Mouse (Mus musculus) CH12.LX (cell line): ENCODE measurements around the gene Rbfox1. TPM values are rescaled to one million over a fixed set of nuclear protein-coding genes. Genes with fewer than 3 reads are reported as not detected.

Experiments
- DNase-seq: peaks from one replicate; pipeline ENCODE4 v3.0.0-alpha.2; 2013; ENCODE audit errors: extremely low read depth
- H3K27ac ChIP-seq: 2 replicates; pipeline ENCODE4 v1.5.1; 2012; ENCODE audit warnings: low read depth, mild to moderate bottlenecking, control low read depth, moderate library complexity; ENCODE audit not compliant: insufficient read depth
- H3K27me3 ChIP-seq: replicated peaks from 2 replicates; pipeline ENCODE3; 2012; ENCODE audit warnings: inconsistent platforms
- H3K36me3 ChIP-seq, 2 experiments: replicated peaks in 1 of 2; 2 replicates each; pipeline versions ENCODE3 to v1.6.1; 2012; ENCODE audit warnings: inconsistent platforms in 1 of 2, low read length in 1 of 2, mild to moderate bottlenecking in 1 of 2, mixed read lengths in 1 of 2, moderate library complexity in 1 of 2; ENCODE audit not compliant: control insufficient read depth in 1 of 2, insufficient read depth in 1 of 2
- H3K4me1 ChIP-seq, 2 experiments: 2 replicates each; pipeline ENCODE4 v1.6.1; 2012; ENCODE audit warnings: inconsistent platforms in 1 of 2, moderate library complexity in 1 of 2; ENCODE audit not compliant: insufficient read depth in 2 of 2, control insufficient read depth in 1 of 2
- H3K4me2 ChIP-seq: 2 replicates; pipeline ENCODE4 v1.6.1; 2012; ENCODE audit warnings: low read depth, mild to moderate bottlenecking, control low read depth; ENCODE audit not compliant: poor library complexity, insufficient read depth, severe bottlenecking
- H3K4me3 ChIP-seq, 3 experiments: fragments of 150-350 bp in 1 of 3; sonication (generic) in 1 of 3; replicated peaks in 1 of 3; 2 replicates each; pipeline versions ENCODE3 to v1.5.1; 2011 to 2012; ENCODE audit warnings: low read depth in 2 of 3, low read length in 2 of 3, mild to moderate bottlenecking in 2 of 3, moderate library complexity in 2 of 3, control low read depth in 1 of 3, improper control_type of control experiment in 1 of 3, inconsistent platforms in 1 of 3, mixed read lengths in 1 of 3; ENCODE audit not compliant: poor library complexity in 1 of 3
- H3K79me2 ChIP-seq: replicated peaks from 2 replicates; pipeline ENCODE4 v1.6.1; 2012; ENCODE audit warnings: mild to moderate bottlenecking, moderate library complexity; ENCODE audit not compliant: control insufficient read depth, poor library complexity, insufficient read depth, severe bottlenecking; ENCODE audit errors: extremely low read depth
- H3K9ac ChIP-seq: 2 replicates; pipeline ENCODE4 v1.6.1; 2012; ENCODE audit warnings: low read depth, mild to moderate bottlenecking, control low read depth, moderate library complexity; ENCODE audit not compliant: insufficient read depth
- H3K9me3 ChIP-seq: replicated peaks from 2 replicates; pipeline ENCODE3; 2012; ENCODE audit warnings: low read length, inconsistent platforms, mixed read lengths
- BHLHE40 ChIP-seq: IDR thresholded peaks from 2 replicates; pipeline ENCODE4 v1.6.1; 2011; ENCODE audit warnings: mild to moderate bottlenecking, low read depth, low read length, improper control_type of control experiment
- KAT2A ChIP-seq: IDR thresholded peaks from 2 replicates; pipeline ENCODE4 v1.6.1; 2012; ENCODE audit warnings: low read length, improper control_type of control experiment, inconsistent platforms; ENCODE audit not compliant: insufficient replicate concordance
- MYC ChIP-seq: IDR thresholded peaks from 2 replicates; pipeline ENCODE4 v1.6.1; 2011; ENCODE audit warnings: low read depth, mild to moderate bottlenecking, improper control_type of control experiment, low read length
- RAD21 ChIP-seq: IDR thresholded peaks from 2 replicates; pipeline ENCODE4 v1.6.1; 2011; ENCODE audit warnings: low read depth, mild to moderate bottlenecking, low read length, improper control_type of control experiment, moderate library complexity
- TBP ChIP-seq: conservative IDR thresholded peaks from 2 replicates; pipeline ENCODE4 v1.6.1; 2011; ENCODE audit warnings: low read depth, low read length, improper control_type of control experiment
- USF1 ChIP-seq: IDR thresholded peaks from 2 replicates; pipeline ENCODE4 v1.6.1; 2014; ENCODE audit warnings: low read depth, mild to moderate bottlenecking, inconsistent platforms, low read length, improper control_type of control experiment
- ZC3H11A ChIP-seq: IDR thresholded peaks from 2 replicates; pipeline ENCODE4 v1.6.1; 2012; ENCODE audit warnings: low read depth, mild to moderate bottlenecking, inconsistent platforms, low read length, improper control_type of control experiment
- dilution Hi-C: fragments of 300-500 bp; cut with MboI; formaldehyde crosslinking; loops from 2 replicates; pipeline ENCODE4 v1.14.3; 2020; ENCODE audit warnings: low sequenced_read_pairs; ENCODE audit not compliant: extremely low pct_unique_long_range_greater_than_20kb, extremely low pct_ligation_motif_present
- in situ Hi-C: fragments of 300-500 bp; cut with MboI; formaldehyde crosslinking; loops from 3 replicates; pipeline ENCODE4 v1.14.3; 2019; ENCODE audit warnings: low sequenced_read_pairs, low pct_ligation_motif_present, low pct_unique_long_range_greater_than_20kb, mixed read lengths
- polyA plus RNA-seq: library from polyadenylated mRNA; unstranded; fragments of >175 nt; gene quantifications from 2 replicates; pipeline ENCODE4 v1.2.1, GENCODE M21; 2012; ENCODE audit warnings: low read depth; ENCODE audit not compliant: insufficient read length
- total RNA-seq, 2 experiments: library from RNA; depleted of rRNA; stranded (reverse); fragments of 300-350 nt in 1 of 2; fragments of >200 nt in 1 of 2; gene quantifications; 2 replicates each; pipeline ENCODE4 v1.2.3; 2012 to 2014

Gene Rbfox1
- total and polyA plus RNA-seq, 3 experiments: not detected

- Histone ChIP-seq H3K27ac (no peak overlapping the region), H3K36me3 (no peaks in the 10 kb centered on the region), H3K27me3 (no peaks in the 10 kb centered on the region), H3K4me3 (no peak overlapping the region)
- dilution Hi-C loops: no loop called here
- DNase-seq: no peak
- no peak for TF ChIP-seq ZC3H11A
- TF ChIP-seq, all 38 proteins: peak for 0
- Histone ChIP-seq H3K79me2 (no peaks in the 10 kb centered on the region), H3K9ac (no peak overlapping the region), H3K4me1 (no peaks in the 10 kb centered on the region), H3K4me2 (no peak overlapping the region), H3K9me3 (peaks cover 71% of the 10 kb centered on the region)
- in situ Hi-C loops: no loop called here
These were observed 542.4 kb downstream of the Rbfox1 start for GRCm38 (mm10) chr16:6427292-6428281.

- dilution Hi-C loops (no loop called here), in situ Hi-C loops (no loop called here)
- no peak overlapping the region for H3K27ac ChIP-seq
- no peaks in the 10 kb centered on the region for H3K79me2 ChIP-seq
- no peaks in the 10 kb centered on the region for H3K36me3 ChIP-seq
- no peak overlapping the region for H3K4me3 ChIP-seq
- no peaks in the 10 kb centered on the region for H3K27me3 ChIP-seq
- no peaks in the 10 kb centered on the region for H3K4me1 ChIP-seq
- no peak overlapping the region for H3K4me2 ChIP-seq
- H3K9ac ChIP-seq: no peak overlapping the region
- peaks cover 74% of the 10 kb centered on the region for H3K9me3 ChIP-seq
- no peak for TF ChIP-seq BHLHE40
- DNase-seq: no peak
These were observed 545.8 kb downstream of the Rbfox1 start for GRCm38 (mm10) chr16:6430981-6431380.

- H3K27me3 ChIP-seq: no peaks in the 10 kb centered on the region
- DNase-seq: no peak
- no peak overlapping the region for H3K9ac ChIP-seq
- TF ChIP-seq MYC (no peak), KAT2A (no peak), TBP (no peak), USF1 (no peak), ZC3H11A (no peak), RAD21 (no peak; the same call in none of the 2 replicates)
- H3K4me2 ChIP-seq: no peak overlapping the region
- H3K9me3 ChIP-seq: peaks cover 82% of the 10 kb centered on the region
- dilution Hi-C loops (no loop called here), in situ Hi-C loops (no loop called here)
- H3K27ac ChIP-seq: no peak overlapping the region
- no peaks in the 10 kb centered on the region for H3K4me1 ChIP-seq
- no peaks in the 10 kb centered on the region for H3K79me2 ChIP-seq
- no peaks in the 10 kb centered on the region for H3K36me3 ChIP-seq
- no peak overlapping the region for H3K4me3 ChIP-seq
These were observed 551.3 kb downstream of the Rbfox1 start for GRCm38 (mm10) chr16:6436445-6436844.
